Mouse (Mus musculus): ENCODE results near the gene Mypop.

Gene Mypop

DNA sequence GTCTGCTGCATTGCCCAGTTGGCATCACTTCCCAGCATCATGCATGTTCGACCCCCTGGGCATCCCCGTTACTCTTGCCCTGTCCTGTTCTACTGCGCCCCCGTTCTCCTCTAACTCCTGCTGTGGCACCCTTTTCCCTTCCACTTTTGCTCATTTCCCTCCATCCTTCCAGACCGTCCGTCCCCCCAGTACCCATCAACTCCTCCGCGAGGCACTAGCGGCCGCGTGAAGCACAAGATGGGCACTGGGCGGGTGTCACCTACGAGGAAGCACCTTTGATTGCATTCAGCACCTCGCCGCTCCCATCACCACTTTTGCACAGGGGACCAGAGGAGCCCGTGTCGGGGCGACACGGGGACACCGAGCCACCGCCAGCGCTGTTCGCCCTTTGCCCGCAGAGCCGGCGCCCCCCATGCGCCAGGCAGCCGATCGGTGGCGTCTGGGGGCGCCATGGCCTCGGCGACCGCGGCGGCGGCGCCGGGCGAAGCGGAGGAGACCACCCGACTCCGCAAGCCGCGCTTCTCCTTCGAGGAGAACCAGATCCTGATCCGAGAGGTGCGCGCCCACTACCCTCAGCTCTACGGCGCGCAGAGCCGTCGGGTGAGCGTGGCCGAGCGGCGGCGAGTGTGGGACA lies 732 bp downstream of the Mypop start:
- peak; percentile 40 for DNase-seq

DNA sequence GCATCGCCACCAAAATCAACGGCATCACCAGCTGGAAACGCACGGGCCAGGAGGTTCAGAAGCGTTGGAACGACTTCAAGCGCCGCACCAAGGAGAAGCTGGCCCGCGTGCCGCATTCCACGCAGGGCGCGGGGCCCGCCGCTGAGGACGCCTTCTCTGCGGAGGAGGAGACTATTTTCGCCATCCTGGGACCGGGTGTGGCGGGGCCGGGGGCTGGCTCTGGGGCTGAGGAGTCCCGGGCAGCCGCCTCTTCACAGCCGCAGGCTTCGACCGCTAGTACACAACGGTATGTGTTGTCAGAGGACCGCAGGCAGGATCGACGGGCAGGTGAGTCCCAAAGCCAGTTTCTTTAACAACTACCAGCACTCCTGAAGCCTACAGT lies 1.2 kb downstream of the Mypop start:
- peak; percentile 44 for DNase-seq

DNA sequence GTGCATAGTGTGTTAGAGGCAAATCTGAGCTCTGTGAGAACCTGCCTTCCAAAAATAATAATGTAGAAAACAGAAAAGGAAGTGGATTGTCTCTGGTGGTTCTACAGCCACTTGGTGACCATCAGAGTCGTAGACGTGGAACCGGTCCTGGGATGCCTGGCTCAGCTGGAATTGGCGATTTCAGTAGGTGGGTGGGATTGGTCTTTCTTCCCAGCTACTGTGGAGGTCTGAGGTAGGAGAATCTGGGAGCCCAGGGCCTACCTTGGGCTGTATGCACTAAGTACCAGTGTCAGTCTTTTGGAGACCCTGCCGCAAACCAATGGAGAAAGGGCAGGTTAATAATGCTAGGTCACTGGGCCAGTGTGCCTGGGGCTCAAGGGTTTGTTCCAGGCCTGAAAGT lies 2.0 kb downstream of the Mypop start:
- DNase-seq, result no peak

DNA sequence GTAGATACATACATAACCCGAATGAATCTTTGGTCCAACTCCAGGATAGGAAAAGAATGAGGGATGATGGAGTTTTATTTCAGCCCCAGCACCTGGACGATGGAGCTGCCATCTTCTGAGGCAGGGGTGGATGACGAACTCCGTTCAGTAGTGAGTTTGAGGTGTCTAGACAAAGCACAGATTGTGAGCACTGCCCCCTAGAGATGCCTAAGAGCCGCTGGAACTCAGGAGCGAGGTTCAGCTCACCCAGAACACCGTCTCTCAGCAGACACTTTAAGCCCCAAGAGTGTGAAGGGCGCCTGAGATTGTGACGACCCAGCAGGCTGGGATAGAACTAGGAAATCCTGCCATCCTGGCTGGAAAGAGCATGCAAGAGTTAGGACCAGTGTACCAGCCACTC lies 7.8 kb downstream of the Mypop start:
- no peak for DNase-seq

DNA sequence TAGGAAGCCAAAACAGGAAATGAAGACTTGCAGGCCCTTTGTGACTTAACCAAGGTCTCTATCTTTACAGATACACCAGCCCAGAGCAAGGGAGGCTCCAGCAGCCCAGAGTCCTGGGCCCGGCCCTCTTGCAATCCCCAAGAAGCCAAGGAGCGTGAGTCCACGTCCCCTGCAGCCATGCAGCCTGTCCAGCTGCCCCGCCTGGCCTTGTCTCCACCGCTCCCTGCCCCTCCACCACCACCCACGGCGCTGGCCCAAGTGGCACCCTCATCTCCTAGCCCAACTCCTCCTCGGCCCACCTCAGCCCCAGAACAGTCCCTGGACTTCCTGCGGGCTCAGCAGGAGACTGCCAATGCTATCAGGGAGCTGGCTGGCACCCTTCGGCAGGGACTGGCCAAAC lies 9.4 kb downstream of the Mypop start:
- DNase-seq, result no peak

GRCm38 (mm10) chr7:19001066-19001806 lies 10.2 kb downstream of the Mypop start:
- DNase-seq, result no peak

DNA sequence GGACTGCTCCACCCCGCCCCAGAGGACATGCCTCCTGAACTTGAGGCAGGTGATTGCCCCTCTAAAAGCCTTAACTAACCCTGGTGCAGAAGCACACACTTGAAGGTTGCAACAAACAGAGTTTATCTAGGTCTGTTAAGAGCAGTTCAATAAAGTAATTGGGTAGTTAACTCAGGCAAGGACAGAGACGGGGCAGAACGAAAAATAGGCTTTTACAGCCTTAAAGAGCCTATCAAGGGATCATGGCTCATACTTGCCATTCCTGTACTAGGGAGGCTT lies 10.7 kb downstream of the Mypop start:
- no peak for DNase-seq

DNA sequence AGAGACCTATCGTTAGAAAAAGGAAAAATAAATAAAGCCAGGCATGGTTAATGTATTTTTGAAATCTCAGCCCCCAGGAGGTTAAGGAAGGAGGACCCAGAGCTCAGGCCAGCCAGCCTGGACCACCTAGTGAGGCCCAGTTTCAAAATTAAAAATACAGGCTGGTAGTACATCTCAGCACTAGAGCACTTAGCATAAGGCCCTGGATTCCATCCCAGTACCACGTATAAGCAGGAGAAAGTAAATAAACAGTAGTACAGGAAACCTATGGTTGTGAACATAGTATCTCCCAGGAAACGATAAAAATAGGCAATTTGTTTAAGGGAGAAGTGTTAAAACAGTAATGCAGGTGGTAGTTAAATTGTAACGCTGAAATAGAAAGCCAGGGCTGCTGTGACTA lies 11.1 kb downstream of the Mypop start:
- DNase-seq, result no peak

- DNase-seq, result peak; percentile 62
Measured at GRCm38 (mm10) chr7:19002848-19003498, 11.9 kb downstream of the Mypop start.

- DNase-seq, result peak; percentile 87
Measured at GRCm38 (mm10) chr7:19003902-19004630, 13.0 kb downstream of the Mypop start, which contains the start of gene Irf2bp1. TSS of gene Irf2bp1 (plus strand) at chr7:19004044.

DNA sequence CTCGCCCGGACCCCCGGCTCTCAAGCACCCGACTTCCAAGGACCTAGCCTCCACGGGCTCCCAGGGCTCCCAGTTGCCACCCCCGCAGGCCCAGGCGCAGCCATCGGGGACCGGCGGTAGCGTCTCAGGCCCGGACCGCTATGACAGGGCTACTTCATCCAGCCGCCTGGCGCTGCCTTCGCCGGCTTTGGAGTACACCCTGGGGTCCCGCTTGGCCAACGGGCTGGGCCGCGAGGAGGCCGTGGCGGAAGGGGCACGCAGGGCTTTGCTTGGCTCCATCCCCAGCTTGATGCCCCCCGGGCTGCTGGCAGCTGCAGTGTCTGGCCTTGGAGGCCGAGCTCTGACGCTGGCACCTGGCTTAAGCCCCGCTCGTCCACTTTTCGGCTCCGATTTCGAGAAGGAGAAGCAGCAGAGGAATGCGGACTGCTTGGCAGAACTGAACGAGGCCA lies 13.6 kb downstream of the Mypop start:
- DNase-seq, result peak; percentile 43

GRCm38 (mm10) chr7:19005417-19006121 lies 14.5 kb downstream of the Mypop start:
- DNase-seq, result no peak

- peak; percentile 74 for DNase-seq
Measured at GRCm38 (mm10) chr7:19006476-19006875, 15.4 kb downstream of the Mypop start.

- DNase-seq, result no peak
Measured at GRCm38 (mm10) chr7:19007026-19007977, 16.3 kb downstream of the Mypop start.

GRCm38 (mm10) chr7:19010581-19010980 lies 19.5 kb downstream of the Mypop start:
- no peak for DNase-seq

- DNase-seq, result no peak
Measured at GRCm38 (mm10) chr7:19012025-19012621, 21.1 kb downstream of the Mypop start.

DNA sequence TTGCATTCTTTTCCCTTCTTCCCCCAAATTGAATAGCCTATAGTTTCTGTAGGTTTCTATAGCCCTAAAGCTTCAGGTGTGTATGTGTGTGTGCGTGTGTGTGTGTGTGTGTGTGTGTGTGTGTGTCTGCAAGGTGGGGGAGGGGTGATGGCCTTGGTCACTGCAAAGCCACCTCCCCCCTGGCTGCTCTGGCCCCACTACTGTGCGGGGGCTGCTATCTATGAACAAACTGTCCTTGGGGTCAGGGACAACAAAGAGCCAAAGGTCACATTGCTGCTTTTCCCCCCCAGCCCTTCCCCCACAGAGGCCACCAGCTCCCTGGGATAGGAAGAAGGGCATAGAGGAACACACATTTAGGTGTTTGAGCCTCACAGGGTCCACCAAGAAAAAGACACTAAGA lies 21.8 kb downstream of the Mypop start:
- DNase-seq, result no peak

DNA sequence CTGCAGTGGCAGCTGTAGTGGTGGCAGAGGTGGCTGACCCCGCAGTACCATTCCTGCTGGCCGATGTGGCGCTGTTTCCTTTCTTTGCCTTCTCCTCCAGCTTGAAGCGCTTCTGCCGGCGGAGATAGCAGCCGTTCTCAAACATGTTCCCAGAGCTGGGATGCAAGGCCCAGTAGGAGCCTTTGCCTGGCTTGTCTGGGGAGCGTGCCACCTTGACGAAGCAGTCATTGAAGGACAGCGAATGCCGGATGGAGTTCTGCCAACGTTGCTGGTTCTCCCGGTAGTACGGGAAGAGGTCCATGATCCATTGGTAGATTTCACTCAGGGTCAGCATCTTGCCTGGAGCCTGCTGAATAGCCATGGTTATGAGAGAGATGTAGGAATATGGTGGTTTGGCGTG lies 23.4 kb downstream of the Mypop start:
- DNase-seq, result no peak

DNA sequence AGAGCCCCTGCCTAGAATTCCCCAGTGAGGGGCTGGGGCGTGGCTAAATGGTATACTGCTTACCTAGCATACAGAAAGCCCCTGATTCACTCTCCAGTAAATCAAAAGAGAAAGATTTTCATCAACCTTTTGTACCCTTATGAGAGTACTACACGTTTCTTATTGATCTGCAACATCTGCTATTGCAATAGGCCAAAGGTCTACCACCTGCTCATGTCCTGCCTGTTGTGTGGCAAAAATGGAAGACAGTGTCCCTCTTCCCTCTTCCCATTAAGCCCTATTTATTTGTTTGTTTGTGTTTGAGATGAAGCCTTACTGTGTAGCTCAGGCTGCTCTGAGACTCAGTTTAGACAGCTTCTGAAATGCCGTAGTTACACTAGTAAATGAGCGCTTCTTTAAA lies 25.0 kb downstream of the Mypop start:
- DNase-seq, result no peak

DNA sequence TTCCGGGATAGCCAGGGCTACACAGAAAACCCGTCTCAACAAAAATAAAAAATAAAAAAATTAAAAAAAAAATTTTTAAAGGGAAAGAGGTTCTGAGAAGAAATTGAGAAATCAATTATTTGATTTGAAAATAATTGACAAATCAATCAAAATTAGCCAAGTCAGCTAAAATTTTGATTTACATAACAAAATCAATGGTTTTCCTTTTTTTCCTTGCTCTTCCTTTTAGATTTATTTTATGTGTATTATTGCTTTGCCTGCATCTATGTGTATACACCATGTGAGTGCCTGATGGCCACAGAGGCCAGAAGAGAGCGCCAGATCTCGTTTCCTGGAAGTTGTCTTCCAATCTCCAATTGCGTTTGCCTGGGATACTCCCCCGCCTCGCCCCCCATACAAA lies 26.9 kb downstream of the Mypop start:
- DNase-seq, result no peak

DNA sequence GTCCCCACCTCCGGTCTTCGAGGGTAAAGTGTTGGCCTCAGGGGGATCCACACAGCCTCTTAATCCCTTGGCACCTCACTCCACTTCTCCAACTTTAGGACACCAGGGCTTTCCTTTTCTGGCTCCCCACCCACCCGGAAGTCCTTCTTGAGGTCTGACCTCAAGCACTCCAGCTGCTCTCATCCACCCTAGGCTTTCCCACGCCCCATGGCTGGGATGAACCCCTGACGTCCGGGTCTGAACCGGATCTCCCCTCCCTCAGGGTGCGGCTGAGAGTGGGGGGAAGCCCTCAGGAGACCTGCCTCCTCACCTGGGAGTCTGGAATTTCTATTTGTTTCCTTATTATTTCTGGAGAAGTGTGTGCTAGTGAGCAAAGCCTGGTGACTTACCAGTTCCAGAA lies 30.0 kb downstream of the Mypop start:
- no peak for DNase-seq

Measured in right cerebral cortex, postnatal 4 days (tissue).